8 mouse cellular contexts compared by ENCODE assay signal in genomic region chr11:85183284-85183779, GRCm38 (mm10). TPM values are rescaled to one million over a fixed set of nuclear protein-coding genes. Genes with fewer than 3 reads are reported as not detected.
DNase-seq lines count a peak whose midpoint lies in the region; ATAC-seq lines count a peak whose summit lies in the region.

No protein-coding gene starts in this region.

- peak; percentile 54 for DNase-seq in adrenal gland, postnatal 10 days
- no peak for DNase-seq in adrenal gland, postnatal 36 days
- no peak for DNase-seq in lung, postnatal 4 days
- no peak for DNase-seq in hindbrain, embryonic 14.5 days (ENCODE audit: low spot score)
- DNase-seq in B cell, adult 2 months: no peak
- DNase-seq in urinary bladder, adult 18-20 months (ENCODE audit: low spot score in 2 of 2): no peak

- WGBS in lung, embryonic 16.5 days: 13% methylated on average over 13 of the region's 13 CpGs
- 25% methylated on average over 13 of the region's 13 CpGs for WGBS in hindbrain, embryonic 14.5 days

- H3K27ac ChIP-seq in lung, embryonic 16.5 days (ENCODE audit: low read length): no peak overlapping the region
- H3K27ac ChIP-seq in hindbrain, embryonic 14.5 days: peak overlapping the region; percentile 63

- H3K4me2 ChIP-seq in lung, embryonic 16.5 days (ENCODE audit: low read depth, low read length): peak overlapping the region; percentile 81
- peak overlapping the region; percentile 66 for H3K4me2 ChIP-seq in hindbrain, embryonic 14.5 days (replicated peaks)

- ATAC-seq in lung, embryonic 16.5 days (ENCODE audit: low read depth): peak; percentile 37; the same call in 1 of the 2 replicates
- peak; percentile 46; the same call in 1 of the 2 replicates for ATAC-seq in hindbrain, embryonic 14.5 days (ENCODE audit: low FRiP score)
- peak; percentile 11; the same call in 1 of the 2 replicates for ATAC-seq in megakaryocyte, adult 5-6 weeks (ENCODE audit: poor library complexity, severe bottlenecking)

- H3K9ac ChIP-seq in lung, embryonic 16.5 days (ENCODE audit: low read length): peak overlapping the region; percentile 65
- H3K9ac ChIP-seq in hindbrain, embryonic 14.5 days: peak overlapping the region; percentile 56

- H3K4me1 ChIP-seq in lung, embryonic 16.5 days (replicated peaks; ENCODE audit: control insufficient read depth, insufficient read depth, low read length): peaks cover 3% of the 10 kb centered on the region
- H3K4me1 ChIP-seq in hindbrain, embryonic 14.5 days (replicated peaks; ENCODE audit: control insufficient read depth, insufficient read depth, low read length): 0 out of 2 replicates have a peak, but pooled peaks cover 5% of the 10 kb centered on the region

- H3K9me3 ChIP-seq in lung, embryonic 16.5 days (ENCODE audit: control insufficient read depth, low read length): no peaks in the 10 kb centered on the region
- H3K9me3 ChIP-seq in hindbrain, embryonic 14.5 days (ENCODE audit: control insufficient read depth, low read length): no peaks in the 10 kb centered on the region

- peak overlapping the region; percentile 52 for H3K4me3 ChIP-seq in lung, embryonic 16.5 days (ENCODE audit: low read length)
- H3K4me3 ChIP-seq in hindbrain, embryonic 14.5 days (replicated peaks; ENCODE audit: low read length): peak overlapping the region; percentile 33

- H3K27me3 ChIP-seq in lung, embryonic 16.5 days (ENCODE audit: control insufficient read depth, insufficient read depth, low read depth, low read length): no peaks in the 10 kb centered on the region
- no peaks in the 10 kb centered on the region for H3K27me3 ChIP-seq in hindbrain, embryonic 14.5 days (ENCODE audit: control insufficient read depth, insufficient read depth, low read length)

- H3K36me3 ChIP-seq in lung, embryonic 16.5 days (ENCODE audit: control insufficient read depth, insufficient read depth, low read length): no peaks in the 10 kb centered on the region
- H3K36me3 ChIP-seq in hindbrain, embryonic 14.5 days (replicated peaks; ENCODE audit: control insufficient read depth, insufficient read depth): peaks cover 2% of the 10 kb centered on the region

RNA-seq across cellular contexts. Expression of gene 1700125H20Rik, which starts 13.1 kb away (rescaled TPM):
- total RNA-seq in adrenal gland, postnatal 10 days (2021): 1 to 10 TPM in 1 of 2 experiments, under 1 TPM in 1; 0.99 to 1.4 TPM
- total RNA-seq in adrenal gland, postnatal 36 days (2021): 1 to 10 TPM in 1 of 2 experiments, not detected in 1; 3.9 TPM
- 0.44 TPM in 1 of 2 replicates, not detected in the other for polyA plus RNA-seq in lung, embryonic 16.5 days (2015; fragmentation: Nextera tagmentation; extraction: Ambion mirVana)
- polyA plus RNA-seq in hindbrain, embryonic 14.5 days (2014; fragmentation: Nextera tagmentation; extraction: Ambion mirVana): 0.97 and 1.9 TPM in 2 replicates
- total RNA-seq in megakaryocyte, adult 5-6 weeks (2015): not detected in 2 replicates
- not detected in 2 replicates for total RNA-seq in megakaryocyte, adult 5-6 weeks (2017)

RNA-seq across cellular contexts. Expression of gene Usp32, which starts 43.4 kb away (rescaled TPM):
- total RNA-seq in adrenal gland, postnatal 10 days (2021): 10 to 100 TPM; 25.3 to 29.1 TPM
- total RNA-seq in adrenal gland, postnatal 36 days (2021): 10 to 100 TPM; 38.9 to 42.5 TPM
- polyA plus RNA-seq in lung, embryonic 16.5 days (2015; fragmentation: Nextera tagmentation; extraction: Ambion mirVana): 3.5 and 5.9 TPM in 2 replicates
- polyA plus RNA-seq in hindbrain, embryonic 14.5 days (2014; fragmentation: Nextera tagmentation; extraction: Ambion mirVana): 17.3 and 18.8 TPM in 2 replicates
- 24.9 and 27.3 TPM in 2 replicates for total RNA-seq in megakaryocyte, adult 5-6 weeks (2015)
- 22.0 and 45.3 TPM in 2 replicates for total RNA-seq in megakaryocyte, adult 5-6 weeks (2017)

RNA-seq across cellular contexts. Expression of gene Appbp2, which starts 51.6 kb away (rescaled TPM):
- 10 to 100 TPM; 40.5 to 41.1 TPM for total RNA-seq in adrenal gland, postnatal 10 days (2021)
- total RNA-seq in adrenal gland, postnatal 36 days (2021): 10 to 100 TPM; 50.4 to 50.5 TPM
- 38.9 and 39.0 TPM in 2 replicates for polyA plus RNA-seq in lung, embryonic 16.5 days (2015; fragmentation: Nextera tagmentation; extraction: Ambion mirVana)
- 58.1 and 63.9 TPM in 2 replicates for polyA plus RNA-seq in hindbrain, embryonic 14.5 days (2014; fragmentation: Nextera tagmentation; extraction: Ambion mirVana)
- total RNA-seq in megakaryocyte, adult 5-6 weeks (2015): 31.3 and 32.5 TPM in 2 replicates
- 20.7 and 25.5 TPM in 2 replicates for total RNA-seq in megakaryocyte, adult 5-6 weeks (2017)
